Mouse (Mus musculus): ENCODE data around the gene Kank2. TPM values are rescaled to one million over a fixed set of nuclear protein-coding genes. Genes with fewer than 3 reads are reported as not detected.

Kank2 gene
- polyA plus RNA-seq, 1 experiment from 2014 or later = 3.1 TPM

- Histone ChIP-seq H3K9ac (ENCODE audit: low read depth, low read length) (no peak overlapping the region), H3K4me1 (ENCODE audit: control insufficient read depth, insufficient read depth, low read length) (no peaks in the 10 kb centered on the region), H3K36me3 (ENCODE audit: control insufficient read depth, insufficient read depth, low read length) (no peaks in the 10 kb centered on the region), H3K9me3 (replicated peaks; ENCODE audit: control insufficient read depth, low read length, poor library complexity, severe bottlenecking) (no peaks in the 10 kb centered on the region), H3K4me3 (ENCODE audit: low read depth, low read length) (no peak overlapping the region), H3K27ac (ENCODE audit: low read length) (no peak overlapping the region), H3K4me2 (ENCODE audit: low read length) (no peak overlapping the region), H3K27me3 (ENCODE audit: control insufficient read depth, insufficient read depth, low read depth, low read length) (no peaks in the 10 kb centered on the region)
- 60% methylated on average over 8 of the region's 8 CpGs for WGBS
- no peak for ATAC-seq
These were observed 41.7 kb upstream of the Kank2 start for GRCm38 (mm10) chr9:21840115-21840787.

- H3K27ac ChIP-seq (ENCODE audit: low read length) = no peak overlapping the region
- no peak overlapping the region for H3K4me3 ChIP-seq (ENCODE audit: low read depth, low read length)
- H3K36me3 ChIP-seq (ENCODE audit: control insufficient read depth, insufficient read depth, low read length) = no peaks in the 10 kb centered on the region
- ATAC-seq = no peak
- no peaks in the 10 kb centered on the region for H3K4me1 ChIP-seq (ENCODE audit: control insufficient read depth, insufficient read depth, low read length)
- WGBS = 89% methylated on average over 2 of the region's 2 CpGs
- no peak overlapping the region for H3K4me2 ChIP-seq (ENCODE audit: low read length)
- H3K27me3 ChIP-seq (ENCODE audit: control insufficient read depth, insufficient read depth, low read depth, low read length) = no peaks in the 10 kb centered on the region
- H3K9me3 ChIP-seq (replicated peaks; ENCODE audit: control insufficient read depth, low read length, poor library complexity, severe bottlenecking) = no peaks in the 10 kb centered on the region
- no peak overlapping the region for H3K9ac ChIP-seq (ENCODE audit: low read depth, low read length)
These were observed 39.1 kb upstream of the Kank2 start for GRCm38 (mm10) chr9:21837690-21838089.

GRCm38 (mm10) chr9:21835258-21835912 lies 36.8 kb upstream of the Kank2 start, which contains the start of gene Angptl8:
Gene Angptl8, plus strand, starts transcription at chr9:21835510.
- no peaks in the 10 kb centered on the region for H3K9me3 ChIP-seq (replicated peaks; ENCODE audit: control insufficient read depth, low read length, poor library complexity, severe bottlenecking)
- H3K4me2 ChIP-seq (ENCODE audit: low read length) = no peak within 1 kb of the TSS
- 84% methylated on average over 15 of the region's 15 CpGs for WGBS
- no peak within 1 kb of the TSS for H3K4me3 ChIP-seq (ENCODE audit: low read depth, low read length)
- no peak within 1 kb of the TSS for H3K27ac ChIP-seq (ENCODE audit: low read length)
- no peak within 1 kb of the TSS for H3K9ac ChIP-seq (ENCODE audit: low read depth, low read length)
- H3K27me3 ChIP-seq (ENCODE audit: control insufficient read depth, insufficient read depth, low read depth, low read length) = no peaks in the 10 kb centered on the region
- H3K36me3 ChIP-seq (ENCODE audit: control insufficient read depth, insufficient read depth, low read length) = no peaks in the 10 kb centered on the region
- ATAC-seq = no peak
- H3K4me1 ChIP-seq (ENCODE audit: control insufficient read depth, insufficient read depth, low read length) = no peaks in the 10 kb centered on the region

- Histone ChIP-seq H3K4me3 (ENCODE audit: low read depth, low read length) (no peak overlapping the region), H3K27me3 (ENCODE audit: control insufficient read depth, insufficient read depth, low read depth, low read length) (no peaks in the 10 kb centered on the region), H3K27ac (ENCODE audit: low read length) (no peak overlapping the region), H3K36me3 (ENCODE audit: control insufficient read depth, insufficient read depth, low read length) (no peaks in the 10 kb centered on the region), H3K9ac (ENCODE audit: low read depth, low read length) (no peak overlapping the region), H3K9me3 (replicated peaks; ENCODE audit: control insufficient read depth, low read length, poor library complexity, severe bottlenecking) (no peaks in the 10 kb centered on the region), H3K4me1 (ENCODE audit: control insufficient read depth, insufficient read depth, low read length) (no peaks in the 10 kb centered on the region), H3K4me2 (ENCODE audit: low read length) (no peak overlapping the region)
- no peak for ATAC-seq
- WGBS = 92% methylated on average over 20 of the region's 20 CpGs
These were observed 33.2 kb upstream of the Kank2 start for GRCm38 (mm10) chr9:21831558-21832240.

GRCm38 (mm10) chr9:21830936-21831335 lies 32.4 kb upstream of the Kank2 start:
- Histone ChIP-seq H3K9me3 (replicated peaks; ENCODE audit: control insufficient read depth, low read length, poor library complexity, severe bottlenecking) (no peaks in the 10 kb centered on the region), H3K4me2 (ENCODE audit: low read length) (no peak overlapping the region), H3K27ac (ENCODE audit: low read length) (no peak overlapping the region), H3K27me3 (ENCODE audit: control insufficient read depth, insufficient read depth, low read depth, low read length) (no peaks in the 10 kb centered on the region), H3K9ac (ENCODE audit: low read depth, low read length) (no peak overlapping the region), H3K4me1 (ENCODE audit: control insufficient read depth, insufficient read depth, low read length) (no peaks in the 10 kb centered on the region), H3K4me3 (ENCODE audit: low read depth, low read length) (no peak overlapping the region), H3K36me3 (ENCODE audit: control insufficient read depth, insufficient read depth, low read length) (no peaks in the 10 kb centered on the region)
- ATAC-seq = no peak
- 86% methylated on average over 11 of the region's 11 CpGs for WGBS

- no peaks in the 10 kb centered on the region for H3K4me1 ChIP-seq (ENCODE audit: control insufficient read depth, insufficient read depth, low read length)
- no peak overlapping the region for H3K9ac ChIP-seq (ENCODE audit: low read depth, low read length)
- no peak overlapping the region for H3K4me2 ChIP-seq (ENCODE audit: low read length)
- ATAC-seq = no peak
- no peaks in the 10 kb centered on the region for H3K27me3 ChIP-seq (ENCODE audit: control insufficient read depth, insufficient read depth, low read depth, low read length)
- H3K36me3 ChIP-seq (ENCODE audit: control insufficient read depth, insufficient read depth, low read length) = no peaks in the 10 kb centered on the region
- H3K4me3 ChIP-seq (ENCODE audit: low read depth, low read length) = no peak overlapping the region
- H3K9me3 ChIP-seq (replicated peaks; ENCODE audit: control insufficient read depth, low read length, poor library complexity, severe bottlenecking) = no peaks in the 10 kb centered on the region
- WGBS = 71% methylated on average over 5 of the region's 5 CpGs
- no peak overlapping the region for H3K27ac ChIP-seq (ENCODE audit: low read length)
These were observed 31.9 kb upstream of the Kank2 start for GRCm38 (mm10) chr9:21830461-21830850.

GRCm38 (mm10) chr9:21829834-21830460 lies 31.4 kb upstream of the Kank2 start:
- no peak for ATAC-seq
- no peak overlapping the region for H3K27ac ChIP-seq (ENCODE audit: low read length)
- 92% methylated on average over 14 of the region's 14 CpGs for WGBS
- no peaks in the 10 kb centered on the region for H3K27me3 ChIP-seq (ENCODE audit: control insufficient read depth, insufficient read depth, low read depth, low read length)
- no peak overlapping the region for H3K4me2 ChIP-seq (ENCODE audit: low read length)
- no peaks in the 10 kb centered on the region for H3K9me3 ChIP-seq (replicated peaks; ENCODE audit: control insufficient read depth, low read length, poor library complexity, severe bottlenecking)
- no peak overlapping the region for H3K4me3 ChIP-seq (ENCODE audit: low read depth, low read length)
- H3K4me1 ChIP-seq (ENCODE audit: control insufficient read depth, insufficient read depth, low read length) = no peaks in the 10 kb centered on the region
- no peak overlapping the region for H3K9ac ChIP-seq (ENCODE audit: low read depth, low read length)
- no peaks in the 10 kb centered on the region for H3K36me3 ChIP-seq (ENCODE audit: control insufficient read depth, insufficient read depth, low read length)

GRCm38 (mm10) chr9:21824366-21824765 lies 25.8 kb upstream of the Kank2 start:
- H3K4me1 ChIP-seq (ENCODE audit: control insufficient read depth, insufficient read depth, low read length) = no peaks in the 10 kb centered on the region
- H3K36me3 ChIP-seq (ENCODE audit: control insufficient read depth, insufficient read depth, low read length) = no peaks in the 10 kb centered on the region
- H3K9ac ChIP-seq (ENCODE audit: low read depth, low read length) = no peak overlapping the region
- no peak overlapping the region for H3K4me3 ChIP-seq (ENCODE audit: low read depth, low read length)
- H3K4me2 ChIP-seq (ENCODE audit: low read length) = no peak overlapping the region
- H3K27me3 ChIP-seq (ENCODE audit: control insufficient read depth, insufficient read depth, low read depth, low read length) = no peaks in the 10 kb centered on the region
- no peak for ATAC-seq
- no peaks in the 10 kb centered on the region for H3K9me3 ChIP-seq (replicated peaks; ENCODE audit: control insufficient read depth, low read length, poor library complexity, severe bottlenecking)
- WGBS = 69% methylated on average over 10 of the region's 10 CpGs
- H3K27ac ChIP-seq (ENCODE audit: low read length) = no peak overlapping the region

GRCm38 (mm10) chr9:21823957-21824356 lies 25.4 kb upstream of the Kank2 start:
- H3K4me1 ChIP-seq (ENCODE audit: control insufficient read depth, insufficient read depth, low read length) = no peaks in the 10 kb centered on the region
- no peaks in the 10 kb centered on the region for H3K36me3 ChIP-seq (ENCODE audit: control insufficient read depth, insufficient read depth, low read length)
- no peaks in the 10 kb centered on the region for H3K27me3 ChIP-seq (ENCODE audit: control insufficient read depth, insufficient read depth, low read depth, low read length)
- H3K4me3 ChIP-seq (ENCODE audit: low read depth, low read length) = no peak overlapping the region
- H3K9me3 ChIP-seq (replicated peaks; ENCODE audit: control insufficient read depth, low read length, poor library complexity, severe bottlenecking) = no peaks in the 10 kb centered on the region
- no peak for ATAC-seq
- H3K9ac ChIP-seq (ENCODE audit: low read depth, low read length) = no peak overlapping the region
- no peak overlapping the region for H3K27ac ChIP-seq (ENCODE audit: low read length)
- WGBS = 75% methylated on average over 4 of the region's 4 CpGs
- H3K4me2 ChIP-seq (ENCODE audit: low read length) = no peak overlapping the region

Measured in midbrain, embryonic 16.5 days (tissue).